Mouse (Mus musculus) layer of hippocampus, adult 9-10 months (tissue): ENCODE measurements around the gene Phf12.
"Not testable (repeated sequence)": the region's sequence is repeated elsewhere in the genome, so short reads cannot be mapped to it uniquely, and the experiment has no call there.

Source experiments
- DNase-seq: peaks from one replicate; pipeline ENCODE4 v3.0.0; 2022; ENCODE audit warnings: low spot score

The Phf12 gene

GRCm38 (mm10) chr11:78031947-78032808 lies 49.6 kb downstream of the Phf12 start, which contains the start of gene Dhrs13:
Gene Dhrs13, plus strand, starts transcription at chr11:78032280.
- DNase-seq: peak; percentile 59

DNA sequence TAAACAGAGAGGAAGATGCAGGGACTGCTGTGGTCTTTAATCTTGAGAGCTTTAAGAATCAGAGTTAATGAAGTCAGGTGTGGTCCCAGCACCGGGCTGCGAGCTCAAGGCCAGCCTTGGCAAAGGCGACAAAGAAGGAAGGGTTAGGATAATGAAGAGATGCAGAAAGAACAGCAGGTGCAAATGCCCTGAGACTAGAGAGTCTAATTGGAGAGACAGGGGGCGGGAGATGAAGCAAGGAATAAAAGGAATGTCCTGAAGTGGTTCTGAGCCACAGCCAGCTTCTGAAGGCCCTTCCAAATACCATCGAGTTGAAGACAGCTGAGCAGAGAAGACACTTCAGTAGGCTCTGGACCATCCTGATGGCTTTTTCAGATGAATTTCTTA lies 50.2 kb downstream of the Phf12 start:
- no peak for DNase-seq

- no peak for DNase-seq
Measured at GRCm38 (mm10) chr11:78033931-78034617, 51.5 kb downstream of the Phf12 start.

GRCm38 (mm10) chr11:78036791-78037190 lies 54.2 kb downstream of the Phf12 start:
- no peak for DNase-seq

DNA sequence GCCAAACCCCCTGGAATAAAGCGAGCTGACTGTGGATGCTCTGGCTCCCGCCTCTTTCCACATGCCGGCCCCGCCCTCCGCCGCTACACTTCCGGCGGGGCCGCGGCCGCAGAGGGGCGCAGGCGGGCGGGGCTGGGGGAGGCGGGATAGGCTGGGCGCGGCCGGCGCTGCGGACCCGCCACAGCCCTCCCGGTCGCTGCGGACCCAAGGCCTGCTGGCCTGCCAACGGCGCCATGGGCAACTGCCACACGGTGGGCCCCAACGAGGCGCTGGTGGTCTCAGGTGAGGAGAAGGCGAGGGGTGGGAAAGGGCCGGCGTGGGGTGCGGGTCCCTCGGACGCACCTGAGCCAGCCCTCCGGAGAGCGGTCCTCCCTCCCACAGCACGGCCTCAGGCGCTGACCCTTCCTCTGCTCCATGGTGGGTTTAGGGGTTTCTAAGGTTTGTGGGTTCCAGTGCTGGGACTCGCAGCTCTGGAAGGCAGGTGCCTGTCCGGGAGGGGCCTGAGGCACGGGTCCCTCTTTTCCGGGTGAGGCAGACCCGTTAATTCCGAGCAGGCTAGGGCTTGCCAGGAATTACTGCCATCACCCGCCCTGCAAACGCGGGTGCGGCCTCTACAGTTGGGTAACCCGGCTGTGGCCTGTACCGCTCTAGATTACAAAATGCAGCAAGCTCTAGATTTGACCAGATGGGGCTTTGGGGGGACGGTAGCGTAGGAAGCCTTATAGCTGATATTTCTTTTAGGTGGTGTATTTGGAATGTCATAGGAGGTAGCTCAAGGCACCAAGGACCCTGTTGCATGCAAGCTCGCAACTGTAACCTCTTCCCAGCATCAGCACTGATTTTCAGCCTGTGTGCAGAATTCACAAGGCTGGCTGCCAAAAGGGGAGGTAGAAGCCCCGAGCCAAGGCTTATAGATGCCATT lies 55.5 kb downstream of the Phf12 start, which contains the start of gene Flot2:
Gene Flot2, plus strand, starts transcription at position 101 of the 922 bp plus-strand sequence.
- no peak for DNase-seq

DNA sequence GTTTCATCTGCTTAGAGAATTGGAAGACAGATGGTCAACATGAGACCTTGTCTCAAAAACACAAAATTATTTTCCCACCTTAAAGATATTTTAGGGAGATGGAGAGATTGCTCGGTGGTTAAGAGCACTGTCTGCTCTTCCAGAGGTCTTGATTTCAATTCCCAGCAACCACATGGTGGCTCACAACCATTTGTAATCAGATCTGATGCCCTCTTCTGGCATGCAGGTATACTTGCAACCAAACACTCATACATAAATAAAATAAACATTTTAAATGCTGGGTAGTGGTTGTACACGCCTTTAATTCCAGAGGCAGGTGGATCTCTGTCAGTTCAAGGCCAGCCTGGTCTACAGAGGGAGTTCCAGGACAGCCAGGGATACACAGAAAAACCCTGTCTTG lies 58.3 kb downstream of the Phf12 start:
- DNase-seq: no peak

DNA sequence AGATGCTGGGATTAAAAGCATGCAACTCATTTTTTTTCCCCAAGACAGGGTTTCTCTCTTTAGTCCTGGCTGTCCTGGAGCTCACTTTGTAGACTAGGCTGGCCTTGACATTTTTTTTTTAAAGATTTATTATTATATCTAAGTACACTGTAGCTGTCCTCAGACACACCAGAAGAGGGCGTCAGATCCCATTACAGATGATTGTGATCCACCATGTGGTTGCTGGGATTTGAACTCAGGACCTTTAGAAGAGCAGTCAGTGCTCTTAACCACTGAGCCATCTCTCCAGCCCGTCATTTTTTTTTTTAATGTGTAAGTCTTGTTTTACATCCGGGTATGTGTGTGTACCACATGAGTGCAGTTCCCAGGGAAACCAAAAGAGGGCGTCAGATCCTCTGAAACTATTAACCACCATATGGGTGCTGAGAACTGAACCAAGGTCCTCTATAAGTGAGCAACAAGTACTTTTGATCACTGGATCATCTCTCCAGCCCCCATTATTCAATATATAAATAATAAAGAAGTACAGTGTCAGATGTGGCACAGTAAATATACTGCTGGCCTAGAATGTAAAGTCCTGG lies 59.8 kb downstream of the Phf12 start:
- DNase-seq: not testable (repeated sequence)

DNA sequence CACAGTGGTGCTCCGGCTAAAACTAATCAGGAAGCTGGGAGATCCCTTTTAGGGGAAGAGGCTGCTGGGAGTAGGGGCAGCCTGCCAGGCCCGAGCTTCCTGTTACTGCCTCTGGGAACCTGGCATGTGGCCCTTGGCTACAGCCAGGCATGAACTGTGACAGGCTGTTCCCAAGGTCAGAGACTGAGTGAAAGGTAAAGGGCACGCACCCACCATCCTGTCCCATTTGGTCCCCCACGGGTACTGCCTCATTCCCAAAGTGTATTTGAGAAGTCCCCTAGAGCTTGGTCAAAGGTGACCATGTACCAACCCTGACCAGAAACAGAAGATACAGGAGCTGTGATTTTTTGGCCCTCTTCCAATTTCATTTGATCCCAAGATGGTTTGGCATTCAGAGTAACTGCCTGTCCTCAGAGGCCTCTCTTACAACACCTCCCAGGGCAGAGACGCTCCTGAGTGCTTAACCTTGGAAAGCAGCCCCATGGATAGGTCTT lies 62.3 kb downstream of the Phf12 start:
- no peak for DNase-seq

DNA sequence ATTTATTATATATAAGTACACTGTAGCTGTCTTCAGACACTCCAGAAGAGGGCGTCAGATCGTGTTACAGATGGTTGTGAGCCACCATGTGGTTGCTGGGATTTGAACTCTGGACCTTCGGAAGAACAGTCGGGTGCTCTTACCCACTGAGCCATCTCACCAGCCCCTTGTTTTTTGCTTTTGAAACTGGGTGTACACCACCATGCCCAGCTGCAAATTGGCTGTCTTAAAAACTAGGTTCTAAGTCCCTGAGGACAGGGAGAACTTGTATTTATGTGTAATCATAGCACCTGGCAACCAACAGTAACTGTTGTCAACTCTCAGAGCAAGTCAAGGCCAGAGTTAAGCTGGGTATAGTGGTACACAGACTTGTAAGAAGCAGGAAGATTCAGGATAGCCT lies 66.1 kb downstream of the Phf12 start:
- not testable (repeated sequence) for DNase-seq

GRCm38 (mm10) chr11:78053078-78053477 lies 70.5 kb downstream of the Phf12 start:
- DNase-seq: no peak

- no peak for DNase-seq
Measured at GRCm38 (mm10) chr11:78056946-78057345, 74.4 kb downstream of the Phf12 start.

- no peak for DNase-seq
Measured at GRCm38 (mm10) chr11:78059833-78060757, 77.5 kb downstream of the Phf12 start.

DNA sequence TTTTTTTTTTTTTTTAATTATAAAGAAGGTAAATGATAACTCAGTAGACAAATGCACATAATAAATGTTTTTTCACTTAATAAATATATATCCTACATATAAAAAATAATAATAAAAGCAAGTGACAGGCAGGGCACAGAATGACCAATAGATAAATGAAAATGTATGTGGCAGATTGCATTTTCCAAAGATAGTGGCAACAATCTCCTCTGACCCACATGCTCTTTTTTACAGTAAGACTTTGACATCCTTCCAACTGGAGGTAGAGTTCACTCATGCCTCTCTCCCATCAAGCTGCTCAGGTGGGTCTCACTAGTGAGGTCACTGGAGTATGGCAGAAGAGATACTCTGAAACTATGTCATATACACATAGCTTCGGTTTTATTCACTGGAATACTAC lies 80.0 kb downstream of the Phf12 start:
- DNase-seq: no peak

- DNase-seq: no peak
Measured at GRCm38 (mm10) chr11:78065906-78066305, 83.4 kb downstream of the Phf12 start.

DNA sequence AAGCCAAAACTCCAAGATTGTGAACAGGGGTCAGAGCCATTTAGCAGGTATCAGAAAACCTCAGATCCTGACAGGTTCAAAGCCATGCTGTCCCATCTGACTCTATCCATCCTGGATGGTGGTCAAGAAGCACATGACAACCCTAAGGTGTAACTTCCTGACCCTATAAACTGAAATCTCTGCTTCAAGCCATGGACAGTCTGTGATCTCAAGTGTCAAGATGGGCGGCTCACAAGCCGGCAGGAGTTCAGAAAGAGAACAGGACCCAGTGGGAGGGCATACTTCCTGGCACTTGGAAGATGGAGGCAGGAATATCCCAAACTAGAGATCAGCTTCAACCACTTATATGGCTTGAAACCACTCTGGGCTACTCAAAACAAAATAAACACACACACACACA lies 84.1 kb downstream of the Phf12 start:
- DNase-seq: no peak

DNA sequence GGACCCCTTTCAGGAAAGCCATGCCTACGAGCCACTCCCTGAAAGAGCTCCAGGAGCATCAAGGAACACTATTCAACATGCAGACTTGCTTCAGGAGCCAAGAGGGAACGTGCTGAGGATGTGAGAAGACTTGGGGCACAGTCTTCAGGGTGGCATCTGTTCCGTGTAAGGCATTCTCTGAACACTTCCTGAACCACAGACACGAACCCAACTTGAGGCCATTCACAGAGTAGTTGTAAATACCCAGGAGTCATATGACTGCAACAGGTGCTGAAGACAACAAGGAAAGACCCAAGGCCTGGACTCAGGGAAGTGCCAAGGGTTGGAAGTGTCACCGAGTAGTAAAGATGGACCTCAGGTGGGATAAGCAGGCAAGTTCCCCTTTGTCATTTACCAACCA lies 85.0 kb downstream of the Phf12 start:
- no peak for DNase-seq

DNA sequence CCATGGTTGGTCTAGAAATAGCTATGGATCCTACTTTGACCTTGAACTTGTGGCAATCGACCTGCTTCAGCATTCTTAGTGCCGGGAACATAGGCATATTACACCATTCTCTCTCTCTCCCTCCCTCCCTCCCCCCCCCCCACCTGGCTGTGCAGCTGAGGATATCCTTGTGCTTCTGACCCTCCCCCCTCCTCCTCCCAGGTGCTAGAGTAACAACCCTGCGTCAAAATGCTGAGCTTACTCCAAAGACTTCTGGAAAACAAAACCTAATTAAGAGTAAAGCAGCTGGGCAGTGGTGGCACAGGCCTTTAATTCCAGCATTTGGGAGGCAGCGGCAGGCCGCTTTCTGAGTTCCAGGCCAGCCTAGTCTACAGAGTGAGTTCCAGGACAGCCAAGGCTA lies 86.6 kb downstream of the Phf12 start:
- DNase-seq: no peak

DNA sequence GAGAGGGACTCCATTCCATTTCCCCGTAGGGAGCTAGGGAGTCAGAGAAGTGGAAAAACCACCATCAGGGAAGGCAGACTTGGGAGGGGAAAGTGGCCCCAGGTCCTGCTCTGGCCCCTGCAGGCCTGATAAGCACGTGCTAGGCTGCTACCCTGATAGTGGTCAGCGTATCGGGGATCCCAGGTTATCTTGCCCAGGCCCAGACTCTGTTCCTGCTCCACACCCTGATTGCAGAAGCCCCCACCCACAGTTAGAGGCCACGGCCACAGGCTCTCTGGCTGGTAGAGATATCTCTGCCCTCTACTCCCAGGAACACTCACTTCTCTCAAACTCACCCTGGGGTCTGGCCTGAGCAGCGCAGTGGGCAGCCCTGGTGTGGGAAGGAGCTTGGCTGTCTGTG lies 87.1 kb downstream of the Phf12 start:
- DNase-seq: no peak

- no peak for DNase-seq
Measured at GRCm38 (mm10) chr11:78071938-78072337, 89.4 kb downstream of the Phf12 start.

DNA sequence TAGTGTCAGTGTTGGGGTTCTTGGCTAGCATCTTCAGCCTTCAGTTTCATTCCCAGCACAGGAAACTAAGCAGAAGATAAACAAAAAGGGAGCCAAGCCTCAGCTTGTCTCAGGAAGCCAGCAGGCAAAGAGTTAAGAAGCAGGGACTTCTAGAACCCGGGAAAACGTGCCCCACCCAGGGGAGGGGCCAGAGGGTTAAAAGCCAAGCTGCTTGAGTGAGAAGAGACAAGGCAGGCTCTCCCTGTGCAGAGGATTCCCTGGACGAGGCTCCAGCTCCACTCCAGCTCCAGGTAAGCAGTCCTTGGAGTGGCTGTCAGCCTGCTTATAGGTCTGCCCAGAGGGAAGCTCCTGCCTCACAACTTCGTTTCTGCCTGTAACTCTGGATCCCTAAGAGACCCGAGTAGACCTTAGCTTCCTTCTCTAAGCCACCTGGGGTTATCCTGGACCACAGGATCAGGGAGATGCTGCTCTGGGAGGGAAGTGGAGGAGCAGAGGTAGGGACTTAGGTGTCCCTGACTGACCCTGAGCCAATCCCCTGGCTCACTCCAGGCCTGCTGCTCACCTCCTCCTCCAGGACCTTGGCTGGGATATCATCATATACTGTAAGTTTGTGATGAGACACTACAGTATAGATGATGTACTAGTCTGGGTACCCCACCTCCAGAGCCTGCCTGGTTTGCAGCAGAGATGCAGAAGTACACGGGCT lies 90.0 kb downstream of the Phf12 start:
- no peak for DNase-seq
